Mouse (Mus musculus): ENCODE results near the gene Oxsm. TPM values are rescaled to one million over a fixed set of nuclear protein-coding genes. Genes with fewer than 3 reads are reported as not detected.
A peak's percentile ranks its signal among the peaks of the same experiment; 100 is the strongest.

Gene Oxsm
- polyA plus RNA-seq (2012; fragmentation: generic; extraction: Trizol) = 3.7 TPM

- peak within 1 kb of the TSS; percentile 87 for H3K4me2 ChIP-seq (ENCODE audit: low read depth)
- H3ac ChIP-seq (ENCODE audit: control insufficient read depth, insufficient read length) = peak within 1 kb of the TSS; percentile 66
- H3K4me3 ChIP-seq = peak within 1 kb of the TSS; percentile 67
- no peaks in the 10 kb centered on the region for H3K79me2 ChIP-seq (ENCODE audit: control insufficient read depth, insufficient read depth)
- no peaks in the 10 kb centered on the region for H3K36me3 ChIP-seq (ENCODE audit: control insufficient read depth, insufficient read depth)
- H3K27me3 ChIP-seq (ENCODE audit: control insufficient read depth, insufficient read depth, insufficient read length) = no peaks in the 10 kb centered on the region
- no peak for TF ChIP-seq USF1 (IDR thresholded peaks at IDR 0.05; ENCODE audit: low read depth)
- TF ChIP-seq POLR2A (IDR thresholded peaks at IDR 0.05; ENCODE audit: insufficient read length, low read depth) = peak; percentile 99
- TF ChIP-seq TCF3 (IDR thresholded peaks at IDR 0.05; ENCODE audit: insufficient read length, low read depth) = peak; percentile 18
- peak; percentile 94 for TF ChIP-seq POLR2AphosphoS2 (IDR thresholded peaks at IDR 0.05; ENCODE audit: insufficient read length, low read depth)
- TF ChIP-seq MYOG (IDR thresholded peaks at IDR 0.05; ENCODE audit: control insufficient read depth in 1 of 3, insufficient read depth in 1 of 3, insufficient read length in 2 of 3, low read depth in 2 of 3) = peak in 2 of 3 experiments; percentile 50 to 75
- no peak for TF ChIP-seq TCF12 (IDR thresholded peaks at IDR 0.05; ENCODE audit: insufficient read depth, poor library complexity, severe bottlenecking)
- TF ChIP-seq REST (IDR thresholded peaks at IDR 0.05; ENCODE audit: insufficient read depth, insufficient read length) = peak; percentile 18
- TF ChIP-seq MYOD1 (IDR thresholded peaks at IDR 0.05; ENCODE audit: control insufficient read depth in 1 of 3, insufficient read length in 2 of 3, low read depth in 2 of 3) = peak; percentile 34 to 93 (median 87)
These were observed at the start of gene Oxsm, which contains the start of gene Ngly1 for GRCm38 (mm10) chr14:16249171-16249874. TSS of gene Oxsm (minus strand) at chr14:16249808. TSS of gene Ngly1 (plus strand) at chr14:16249280.

- Histone ChIP-seq H3K4me3 (no peak overlapping the region), H3ac (ENCODE audit: control insufficient read depth, insufficient read length) (no peak overlapping the region), H3K36me3 (ENCODE audit: control insufficient read depth, insufficient read depth) (no peaks in the 10 kb centered on the region), H3K4me2 (ENCODE audit: low read depth) (no peak overlapping the region), H3K27me3 (ENCODE audit: control insufficient read depth, insufficient read depth, insufficient read length) (no peaks in the 10 kb centered on the region), H3K79me2 (ENCODE audit: control insufficient read depth, insufficient read depth) (no peaks in the 10 kb centered on the region)
- TF ChIP-seq TCF3 (IDR thresholded peaks at IDR 0.05; ENCODE audit: insufficient read length, low read depth) (no peak), MYOG (IDR thresholded peaks at IDR 0.05; ENCODE audit: control insufficient read depth in 1 of 3, insufficient read depth in 1 of 3, insufficient read length in 2 of 3, low read depth in 2 of 3) (no peak)
These were observed 47.3 kb upstream of the Oxsm start for GRCm38 (mm10) chr14:16296816-16297468.

DNA sequence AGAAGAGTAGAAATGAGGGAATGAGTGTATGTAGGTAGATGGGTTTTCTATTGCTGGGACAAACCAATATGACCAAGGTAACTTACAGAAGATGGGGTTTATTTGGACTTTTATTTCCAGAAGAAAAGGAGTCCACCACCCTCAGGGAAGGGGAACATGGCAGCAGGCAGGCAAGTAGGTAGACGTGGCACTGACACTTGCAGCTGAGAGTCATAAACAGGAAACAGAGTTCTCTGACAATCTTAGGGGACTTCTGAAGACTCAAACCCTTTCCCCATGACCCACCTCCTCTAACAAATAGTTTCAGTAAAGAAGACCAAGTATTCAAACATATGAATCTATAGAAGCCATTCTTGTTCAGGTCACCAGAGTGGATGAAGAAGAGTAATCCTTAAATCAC is 44.3 kb upstream of the Oxsm start:
- TF ChIP-seq TCF3 (IDR thresholded peaks at IDR 0.05; ENCODE audit: insufficient read length, low read depth) (no peak), POLR2A (IDR thresholded peaks at IDR 0.05; ENCODE audit: insufficient read length, low read depth) (no peak), SRF (IDR thresholded peaks at IDR 0.05; ENCODE audit: control insufficient read depth, insufficient read length, low read depth) (no peak), MYOG (IDR thresholded peaks at IDR 0.05; ENCODE audit: control insufficient read depth in 1 of 3, insufficient read depth in 1 of 3, insufficient read length in 2 of 3, low read depth in 2 of 3) (no peak), E2F4 (IDR thresholded peaks at IDR 0.05; ENCODE audit: insufficient read depth) (no peak), TCF12 (IDR thresholded peaks at IDR 0.05; ENCODE audit: insufficient read depth, poor library complexity, severe bottlenecking) (no peak), USF1 (IDR thresholded peaks at IDR 0.05; ENCODE audit: low read depth) (no peak), REST (IDR thresholded peaks at IDR 0.05; ENCODE audit: insufficient read depth, insufficient read length) (no peak), POLR2AphosphoS2 (IDR thresholded peaks at IDR 0.05; ENCODE audit: insufficient read length, low read depth) (no peak), MYOD1 (IDR thresholded peaks at IDR 0.05; ENCODE audit: control insufficient read depth in 1 of 3, insufficient read length in 2 of 3, low read depth in 2 of 3) (no peak), MAX (IDR thresholded peaks at IDR 0.05; ENCODE audit: low read depth) (no peak), CEBPB (IDR thresholded peaks at IDR 0.05; ENCODE audit: insufficient read depth, poor library complexity, severe bottlenecking) (no peak)
- Histone ChIP-seq H3K4me2 (ENCODE audit: low read depth) (no peak overlapping the region), H3K79me2 (ENCODE audit: control insufficient read depth, insufficient read depth) (no peaks in the 10 kb centered on the region), H3K4me3 (no peak overlapping the region), H3ac (ENCODE audit: control insufficient read depth, insufficient read length) (no peak overlapping the region), H3K36me3 (ENCODE audit: control insufficient read depth, insufficient read depth) (no peaks in the 10 kb centered on the region), H3K27me3 (ENCODE audit: control insufficient read depth, insufficient read depth, insufficient read length) (no peaks in the 10 kb centered on the region)

- Histone ChIP-seq H3K27me3 (ENCODE audit: control insufficient read depth, insufficient read depth, insufficient read length) (no peaks in the 10 kb centered on the region), H3K4me2 (ENCODE audit: low read depth) (no peak overlapping the region), H3K79me2 (ENCODE audit: control insufficient read depth, insufficient read depth) (no peaks in the 10 kb centered on the region), H3K4me3 (no peak overlapping the region), H3K36me3 (ENCODE audit: control insufficient read depth, insufficient read depth) (no peaks in the 10 kb centered on the region), H3ac (ENCODE audit: control insufficient read depth, insufficient read length) (no peak overlapping the region)
- TF ChIP-seq SRF (IDR thresholded peaks at IDR 0.05; ENCODE audit: control insufficient read depth, insufficient read length, low read depth) = no peak
- no peak for TF ChIP-seq CEBPB (IDR thresholded peaks at IDR 0.05; ENCODE audit: insufficient read depth, poor library complexity, severe bottlenecking)
- no peak for TF ChIP-seq REST (IDR thresholded peaks at IDR 0.05; ENCODE audit: insufficient read depth, insufficient read length)
- TF ChIP-seq USF1 (IDR thresholded peaks at IDR 0.05; ENCODE audit: low read depth) = no peak
- TF ChIP-seq E2F4 (IDR thresholded peaks at IDR 0.05; ENCODE audit: insufficient read depth) = no peak
- no peak for TF ChIP-seq POLR2A (IDR thresholded peaks at IDR 0.05; ENCODE audit: insufficient read length, low read depth)
- TF ChIP-seq MYOG (IDR thresholded peaks at IDR 0.05; ENCODE audit: control insufficient read depth in 1 of 3, insufficient read depth in 1 of 3, insufficient read length in 2 of 3, low read depth in 2 of 3) = no peak
- TF ChIP-seq TCF3 (IDR thresholded peaks at IDR 0.05; ENCODE audit: insufficient read length, low read depth) = no peak
- no peak for TF ChIP-seq POLR2AphosphoS2 (IDR thresholded peaks at IDR 0.05; ENCODE audit: insufficient read length, low read depth)
- no peak for TF ChIP-seq TCF12 (IDR thresholded peaks at IDR 0.05; ENCODE audit: insufficient read depth, poor library complexity, severe bottlenecking)
- no peak for TF ChIP-seq MAX (IDR thresholded peaks at IDR 0.05; ENCODE audit: low read depth)
These were observed 43.4 kb upstream of the Oxsm start for GRCm38 (mm10) chr14:16293015-16293414.

Measured in myocyte (in vitro differentiated cells).